Mouse (Mus musculus) left cerebral cortex, adult 11 months (tissue): ENCODE results near the gene Acer3.
A peak's percentile ranks its signal among the peaks of the same experiment; 100 is the strongest.

Experiments used
- DNase-seq: peaks from one replicate; pipeline ENCODE4 v3.0.0; 2022; ENCODE audit warnings: low spot score

Gene Acer3

GRCm38 (mm10) chr7:98332678-98333397, 11.8 kb upstream of the Acer3 start:
- no peak for DNase-seq

- DNase-seq = no peak
These were observed 10.9 kb upstream of the Acer3 start for GRCm38 (mm10) chr7:98331932-98332331.

GRCm38 (mm10) chr7:98330375-98331002, 9.5 kb upstream of the Acer3 start:
- DNase-seq = no peak

- no peak for DNase-seq
These were observed 8.8 kb upstream of the Acer3 start for GRCm38 (mm10) chr7:98329651-98330374.

GRCm38 (mm10) chr7:98328311-98328710, 7.3 kb upstream of the Acer3 start:
- no peak for DNase-seq

GRCm38 (mm10) chr7:98326051-98326450, 5.0 kb upstream of the Acer3 start:
- no peak for DNase-seq

GRCm38 (mm10) chr7:98324228-98324627, 3.2 kb upstream of the Acer3 start:
- DNase-seq = no peak

- no peak for DNase-seq
These were observed 2.4 kb upstream of the Acer3 start for GRCm38 (mm10) chr7:98323288-98324019.

GRCm38 (mm10) chr7:98322415-98322814, 1.4 kb upstream of the Acer3 start:
- DNase-seq = no peak

GRCm38 (mm10) chr7:98320006-98320556, 927 bp downstream of the Acer3 start:
- no peak for DNase-seq

- DNase-seq = no peak
These were observed 4.4 kb downstream of the Acer3 start for GRCm38 (mm10) chr7:98316568-98316967.

- DNase-seq = no peak
These were observed 5.9 kb downstream of the Acer3 start for GRCm38 (mm10) chr7:98315087-98315486.

- DNase-seq = no peak
These were observed 8.7 kb downstream of the Acer3 start for GRCm38 (mm10) chr7:98312185-98312920.

GRCm38 (mm10) chr7:98310266-98310665, 10.7 kb downstream of the Acer3 start:
- DNase-seq = no peak

GRCm38 (mm10) chr7:98309219-98310030, 11.6 kb downstream of the Acer3 start:
- DNase-seq = peak; percentile 86

GRCm38 (mm10) chr7:98308607-98309218, 12.3 kb downstream of the Acer3 start:
- no peak for DNase-seq

- no peak for DNase-seq
These were observed 12.9 kb downstream of the Acer3 start for GRCm38 (mm10) chr7:98307921-98308606.

- no peak for DNase-seq
These were observed 13.6 kb downstream of the Acer3 start for GRCm38 (mm10) chr7:98307411-98307810.

- DNase-seq = no peak
These were observed 28.1 kb downstream of the Acer3 start for GRCm38 (mm10) chr7:98292901-98293300.
